8 mouse cellular contexts compared by ENCODE assay signal in genomic region chr2:152397004-152397589, GRCm38 (mm10). TPM values are rescaled to one million over a fixed set of nuclear protein-coding genes. Genes with fewer than 3 reads are reported as not detected.
DNase-seq lines count a peak whose midpoint lies in the region; ATAC-seq and TF ChIP-seq lines count a peak whose summit lies in the region.

No protein-coding gene starts in this region.

- WGBS in embryonic facial prominence, embryonic 13.5 days, result 0% methylated on average over 59 of the region's 77 CpGs
- WGBS in heart, embryonic 11.5 days (ENCODE audit: insufficient replicate concordance), result under 1% methylated on average over 72 of the region's 77 CpGs
- under 1% methylated on average over 76 of the region's 77 CpGs for WGBS in kidney, embryonic 15.5 days
- WGBS in liver, adult 2 months, result under 1% methylated on average over 76 of the region's 77 CpGs
- WGBS in stomach, embryonic 15.5 days, result under 1% methylated on average over 70 of the region's 77 CpGs

- peaks cover 5% of the 10 kb centered on the region; the same call in 1 of the 2 replicates for H3K36me3 ChIP-seq in embryonic facial prominence, embryonic 13.5 days
- H3K36me3 ChIP-seq in heart, embryonic 11.5 days (ENCODE audit: control insufficient read depth, insufficient read depth, low read length), result no peaks in the 10 kb centered on the region
- no peaks in the 10 kb centered on the region for H3K36me3 ChIP-seq in kidney, embryonic 15.5 days
- H3K36me3 ChIP-seq in liver, adult 2 months (ENCODE audit: control insufficient read depth, insufficient read depth, low read length), result no peaks in the 10 kb centered on the region
- peaks cover 11% of the 10 kb centered on the region; the same call in 1 of the 2 replicates for H3K36me3 ChIP-seq in stomach, embryonic 15.5 days

- peak; percentile 82 for DNase-seq in 3T3-L1 (ENCODE audit: low read depth, low spot score)
- DNase-seq in adrenal gland, adult 8-10 months, result peak; percentile 74
- peak; percentile 26 for DNase-seq in liver, adult 2 months (ENCODE audit: extremely low read depth, low read depth, low spot score)
- peak; percentile 83 for DNase-seq in neural tube, embryonic 10.5 days (ENCODE audit: extremely low spot score, low spot score)

- peak overlapping the region; percentile 96 for H3K9ac ChIP-seq in embryonic facial prominence, embryonic 13.5 days
- H3K9ac ChIP-seq in heart, embryonic 11.5 days (ENCODE audit: low read depth, low read length), result peak overlapping the region; percentile 97
- H3K9ac ChIP-seq in kidney, embryonic 15.5 days, result peak overlapping the region; percentile 92
- H3K9ac ChIP-seq in liver, adult 2 months (ENCODE audit: low read depth, low read length), result peak overlapping the region; percentile 88
- peak overlapping the region; percentile 84 for H3K9ac ChIP-seq in stomach, embryonic 15.5 days

- H3K27me3 ChIP-seq in embryonic facial prominence, embryonic 13.5 days, result no peaks in the 10 kb centered on the region
- no peaks in the 10 kb centered on the region for H3K27me3 ChIP-seq in heart, embryonic 11.5 days (ENCODE audit: control insufficient read depth, insufficient read depth, low read length)
- no peaks in the 10 kb centered on the region for H3K27me3 ChIP-seq in kidney, embryonic 15.5 days
- H3K27me3 ChIP-seq in liver, adult 2 months (ENCODE audit: control insufficient read depth, insufficient read depth, low read length), result no peaks in the 10 kb centered on the region
- H3K27me3 ChIP-seq in stomach, embryonic 15.5 days (replicated peaks), result no peaks in the 10 kb centered on the region

- TF ChIP-seq CTCF in liver, adult 2 months (IDR thresholded peaks at IDR 0.05; ENCODE audit: low read depth, low read length), result no peak

- peaks cover 42% of the 10 kb centered on the region for H3K4me1 ChIP-seq in embryonic facial prominence, embryonic 13.5 days
- H3K4me1 ChIP-seq in heart, embryonic 11.5 days (ENCODE audit: control insufficient read depth, insufficient read depth, low read length), result peaks cover 31% of the 10 kb centered on the region
- peaks cover 51% of the 10 kb centered on the region for H3K4me1 ChIP-seq in kidney, embryonic 15.5 days
- H3K4me1 ChIP-seq in liver, adult 2 months (ENCODE audit: control insufficient read depth, insufficient read depth, low read length), result peaks cover 7% of the 10 kb centered on the region; the same call in 1 of the 2 replicates
- peaks cover 36% of the 10 kb centered on the region for H3K4me1 ChIP-seq in stomach, embryonic 15.5 days

- peak overlapping the region; percentile 100 for H3K27ac ChIP-seq in embryonic facial prominence, embryonic 13.5 days
- peak overlapping the region; percentile 99 for H3K27ac ChIP-seq in heart, embryonic 11.5 days (ENCODE audit: low read depth, low read length)
- peak overlapping the region; percentile 100 for H3K27ac ChIP-seq in kidney, embryonic 15.5 days
- peak overlapping the region; percentile 73 for H3K27ac ChIP-seq in liver, adult 2 months (replicated peaks; ENCODE audit: insufficient read depth, low read depth, low read length)
- H3K27ac ChIP-seq in stomach, embryonic 15.5 days, result peak overlapping the region; percentile 100

- no peak for TF ChIP-seq POLR2A in liver, adult 2 months (IDR thresholded peaks at IDR 0.05; ENCODE audit: extremely low read depth, insufficient read depth, low read length)

- H3K4me2 ChIP-seq in embryonic facial prominence, embryonic 13.5 days, result peak overlapping the region; percentile 88
- peak overlapping the region; percentile 90 for H3K4me2 ChIP-seq in heart, embryonic 11.5 days
- H3K4me2 ChIP-seq in kidney, embryonic 15.5 days, result peak overlapping the region; percentile 85
- peak overlapping the region; percentile 90 for H3K4me2 ChIP-seq in stomach, embryonic 15.5 days

- 0 out of 2 replicates have a peak, but pooled peaks have one; percentile 1 for ATAC-seq in embryonic facial prominence, embryonic 13.5 days (ENCODE audit: insufficient number of reproducible peaks, insufficient read depth, low FRiP score, low TSS enrichment, low read depth)
- ATAC-seq in heart, embryonic 11.5 days (replicated peaks; ENCODE audit: insufficient number of reproducible peaks, low FRiP score, low TSS enrichment), result no peak
- ATAC-seq in kidney, embryonic 15.5 days (replicated peaks; ENCODE audit: low FRiP score), result 0 out of 2 replicates have a peak, but pooled peaks have one; percentile 9
- ATAC-seq in stomach, embryonic 15.5 days (ENCODE audit: insufficient read depth, low FRiP score, low read depth), result no peak

- no peaks in the 10 kb centered on the region for H3K9me3 ChIP-seq in embryonic facial prominence, embryonic 13.5 days
- no peaks in the 10 kb centered on the region for H3K9me3 ChIP-seq in heart, embryonic 11.5 days (replicated peaks; ENCODE audit: control insufficient read depth, low read length)
- no peaks in the 10 kb centered on the region for H3K9me3 ChIP-seq in kidney, embryonic 15.5 days (replicated peaks)
- no peaks in the 10 kb centered on the region for H3K9me3 ChIP-seq in stomach, embryonic 15.5 days

- no peaks in the 10 kb centered on the region for H3K79me2 ChIP-seq in liver, adult 2 months (ENCODE audit: control insufficient read depth, insufficient read depth, low read length)

- H3K4me3 ChIP-seq in embryonic facial prominence, embryonic 13.5 days, result peak overlapping the region; percentile 84
- peak overlapping the region; percentile 73 for H3K4me3 ChIP-seq in heart, embryonic 11.5 days (ENCODE audit: low read depth, low read length)
- H3K4me3 ChIP-seq in kidney, embryonic 15.5 days (replicated peaks), result peak overlapping the region; percentile 83
- peak overlapping the region; percentile 82 for H3K4me3 ChIP-seq in liver, adult 2 months (ENCODE audit: insufficient read depth, low read depth, low read length)
- peak overlapping the region; percentile 87 for H3K4me3 ChIP-seq in stomach, embryonic 15.5 days (replicated peaks)

RNA-seq across cellular contexts. Expression of gene Sox12, which starts 0.8 kb away (rescaled TPM):
- total RNA-seq in adrenal gland, adult 8-10 months (2022), result 10 to 100 TPM in 3 of 4 experiments, 1 to 10 TPM in 1; 9.9 to 16.8 (median 12.6) TPM
- 13.1 and 13.2 TPM in 2 replicates for polyA plus RNA-seq in embryonic facial prominence, embryonic 13.5 days (2015; fragmentation: Nextera tagmentation; extraction: Ambion mirVana)
- 12.9 and 13.9 TPM in 2 replicates for polyA plus RNA-seq in heart, embryonic 11.5 days (2014; fragmentation: Nextera tagmentation; extraction: Ambion mirVana)
- polyA plus RNA-seq in kidney, embryonic 15.5 days (2015; fragmentation: Nextera tagmentation; extraction: Ambion mirVana), result 10.6 and 12.2 TPM in 2 replicates
- 0.18 and 0.40 TPM in 2 replicates for total RNA-seq in liver, adult 2 months (2014; rRNA removed)
- 1.7 and 1.9 TPM in 2 replicates for polyA plus RNA-seq in liver, adult 2 months (2012; rRNA removed)
- polyA plus RNA-seq in stomach, embryonic 15.5 days (2015; fragmentation: Nextera tagmentation; extraction: Ambion mirVana), result 7.2 and 8.0 TPM in 2 replicates

RNA-seq across cellular contexts. Expression of gene Zcchc3, which starts 17.7 kb away (rescaled TPM):
- 10 to 100 TPM in 1 of 4 experiments, 1 to 10 TPM in 3; 7.9 to 11.2 (median 9.2) TPM for total RNA-seq in adrenal gland, adult 8-10 months (2022)
- polyA plus RNA-seq in embryonic facial prominence, embryonic 13.5 days (2015; fragmentation: Nextera tagmentation; extraction: Ambion mirVana), result 44.1 and 47.8 TPM in 2 replicates
- 50.9 and 55.4 TPM in 2 replicates for polyA plus RNA-seq in heart, embryonic 11.5 days (2014; fragmentation: Nextera tagmentation; extraction: Ambion mirVana)
- polyA plus RNA-seq in kidney, embryonic 15.5 days (2015; fragmentation: Nextera tagmentation; extraction: Ambion mirVana), result 42.4 and 45.7 TPM in 2 replicates
- total RNA-seq in liver, adult 2 months (2014; rRNA removed), result 0.37 and 0.47 TPM in 2 replicates
- 0.40 and 0.44 TPM in 2 replicates for polyA plus RNA-seq in liver, adult 2 months (2012; rRNA removed)
- polyA plus RNA-seq in stomach, embryonic 15.5 days (2015; fragmentation: Nextera tagmentation; extraction: Ambion mirVana), result 40.0 and 40.1 TPM in 2 replicates

RNA-seq across cellular contexts. Expression of gene 6820408C15Rik, which starts 18.3 kb away (rescaled TPM):
- total RNA-seq in adrenal gland, adult 8-10 months (2022), result under 1 TPM; 0.32 to 0.51 (median 0.42) TPM
- polyA plus RNA-seq in embryonic facial prominence, embryonic 13.5 days (2015; fragmentation: Nextera tagmentation; extraction: Ambion mirVana), result 0.25 and 0.44 TPM in 2 replicates
- polyA plus RNA-seq in heart, embryonic 11.5 days (2014; fragmentation: Nextera tagmentation; extraction: Ambion mirVana), result 1.4 and 1.5 TPM in 2 replicates
- polyA plus RNA-seq in kidney, embryonic 15.5 days (2015; fragmentation: Nextera tagmentation; extraction: Ambion mirVana), result 0.56 and 0.77 TPM in 2 replicates
- total RNA-seq in liver, adult 2 months (2014; rRNA removed), result not detected in 2 replicates
- not detected in 2 replicates for polyA plus RNA-seq in liver, adult 2 months (2012; rRNA removed)
- 0.52 and 0.85 TPM in 2 replicates for polyA plus RNA-seq in stomach, embryonic 15.5 days (2015; fragmentation: Nextera tagmentation; extraction: Ambion mirVana)

RNA-seq across cellular contexts. Expression of gene Nrsn2, which starts 20.7 kb away (rescaled TPM):
- total RNA-seq in adrenal gland, adult 8-10 months (2022), result 10 to 100 TPM in 1 of 4 experiments, 1 to 10 TPM in 3; 5.3 to 11.3 (median 8.1) TPM
- polyA plus RNA-seq in embryonic facial prominence, embryonic 13.5 days (2015; fragmentation: Nextera tagmentation; extraction: Ambion mirVana), result 2.1 and 2.3 TPM in 2 replicates
- 3.8 and 5.5 TPM in 2 replicates for polyA plus RNA-seq in heart, embryonic 11.5 days (2014; fragmentation: Nextera tagmentation; extraction: Ambion mirVana)
- 1.1 and 2.2 TPM in 2 replicates for polyA plus RNA-seq in kidney, embryonic 15.5 days (2015; fragmentation: Nextera tagmentation; extraction: Ambion mirVana)
- total RNA-seq in liver, adult 2 months (2014; rRNA removed), result not detected in 2 replicates
- not detected in 2 replicates for polyA plus RNA-seq in liver, adult 2 months (2012; rRNA removed)
- polyA plus RNA-seq in stomach, embryonic 15.5 days (2015; fragmentation: Nextera tagmentation; extraction: Ambion mirVana), result 2.0 and 2.3 TPM in 2 replicates

RNA-seq across cellular contexts. Expression of gene Trib3, which starts 53.3 kb away (rescaled TPM):
- total RNA-seq in adrenal gland, adult 8-10 months (2022), result 10 to 100 TPM in 2 of 4 experiments, 1 to 10 TPM in 2; 2.8 to 11.3 (median 6.9) TPM
- polyA plus RNA-seq in embryonic facial prominence, embryonic 13.5 days (2015; fragmentation: Nextera tagmentation; extraction: Ambion mirVana), result 2.8 and 2.9 TPM in 2 replicates
- polyA plus RNA-seq in heart, embryonic 11.5 days (2014; fragmentation: Nextera tagmentation; extraction: Ambion mirVana), result 3.4 and 3.6 TPM in 2 replicates
- 1.1 and 1.9 TPM in 2 replicates for polyA plus RNA-seq in kidney, embryonic 15.5 days (2015; fragmentation: Nextera tagmentation; extraction: Ambion mirVana)
- 14.7 and 16.2 TPM in 2 replicates for total RNA-seq in liver, adult 2 months (2014; rRNA removed)
- polyA plus RNA-seq in liver, adult 2 months (2012; rRNA removed), result 4.9 and 5.4 TPM in 2 replicates
- polyA plus RNA-seq in stomach, embryonic 15.5 days (2015; fragmentation: Nextera tagmentation; extraction: Ambion mirVana), result 2.1 and 2.2 TPM in 2 replicates

Comparison
In these comparisons a context has a peak if more than half of its experiments do, and no peak if none do; other contexts are left out.
1. DNase-seq: peak in every context shown above with its lines; median percentile 83 in neural tube, embryonic 10.5 days; 82 in 3T3-L1; 74 in adrenal gland, adult 8-10 months; 26 in liver, adult 2 months.
2. ATAC-seq: peak in embryonic facial prominence, embryonic 13.5 days (single experiment) and kidney, embryonic 15.5 days (single experiment); none in heart, embryonic 11.5 days (single experiment) and stomach, embryonic 15.5 days (single experiment).
3. RNA of gene Zcchc3, which starts 17.7 kb away (polyA plus RNA-seq): 50.9 to 55.4 TPM in heart, embryonic 11.5 days, 44.1 to 47.8 TPM in embryonic facial prominence, embryonic 13.5 days, 42.4 to 45.7 TPM in kidney, embryonic 15.5 days and 40.0 to 40.1 TPM in stomach, embryonic 15.5 days; 0.40 to 0.44 TPM in liver, adult 2 months; every median in the first group is over 10 times any median in the second.
4. Peak in every context shown above with its lines, with median percentiles within 50 percentile points of each other: H3K27ac ChIP-seq, H3K4me2 ChIP-seq, H3K4me3 ChIP-seq and H3K9ac ChIP-seq.